Mouse (Mus musculus): Measurements from ENCODE around the gene Fyb. TPM values are rescaled to one million over a fixed set of nuclear protein-coding genes. Genes with fewer than 3 reads are reported as not detected.
A peak's percentile ranks its signal among the peaks of the same experiment; 100 is the strongest.

The Fyb gene
- total RNA-seq, 1 experiment: not detected

DNA sequence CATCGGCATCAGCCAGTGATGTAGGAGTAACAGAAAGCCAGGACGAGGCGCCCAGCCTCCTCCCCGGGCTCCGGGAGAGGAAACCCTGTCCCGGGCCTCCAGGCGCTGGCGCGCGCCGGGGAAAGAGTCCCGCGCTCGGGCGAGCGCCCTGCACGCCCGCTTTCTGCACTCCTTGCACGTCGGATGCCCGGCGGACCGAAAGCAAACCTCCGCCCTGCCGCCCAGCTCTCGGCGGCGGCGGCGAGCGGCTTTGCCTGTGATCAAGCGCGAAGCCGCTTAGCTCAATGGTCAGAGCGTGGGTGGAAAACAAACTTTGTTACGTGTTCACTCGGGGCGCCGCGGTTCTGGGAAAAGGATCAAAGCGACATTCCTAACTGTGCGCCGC, 184.9 kb downstream of the Fyb start:
- Histone ChIP-seq H3K27ac (ENCODE audit: insufficient read depth, low read depth, low read length, poor library complexity, severe bottlenecking) (peak overlapping the region; percentile 78; the same call in 1 of the 2 replicates), H3K4me1 (ENCODE audit: control insufficient read depth in 2 of 2, insufficient read depth in 2 of 2, low read length in 2 of 2, poor library complexity in 1 of 2) (peaks cover under 1 to 3% of the 10 kb centered on the region in 2 experiments; a peak in 1 of 4 replicates), H3K4me3 (ENCODE audit: insufficient read depth in 1 of 2, low read depth in 1 of 2, low read length in 2 of 2, poor library complexity in 1 of 2, severe bottlenecking in 1 of 2) (peak overlapping the region; percentile 98 to 99), H3K9me3 (ENCODE audit: control insufficient read depth, insufficient read depth, low read depth, low read length) (no peaks in the 10 kb centered on the region), H3K36me3 (ENCODE audit: control insufficient read depth, insufficient read depth, low read length, poor library complexity, severe bottlenecking) (no peaks in the 10 kb centered on the region), H3K9ac (ENCODE audit: insufficient read depth, low read depth, low read length, poor library complexity, severe bottlenecking) (peak overlapping the region; percentile 86)
- no peak for TF ChIP-seq HCFC1 (IDR thresholded peaks at IDR 0.05; ENCODE audit: borderline replicate concordance, insufficient read depth, low read length)
- TF ChIP-seq ZNF384 (IDR thresholded peaks at IDR 0.05; ENCODE audit: low read depth, low read length): no peak
- no peak for TF ChIP-seq MAFK (IDR thresholded peaks at IDR 0.05; ENCODE audit: insufficient read depth, low read depth, low read length)
- TF ChIP-seq CHD2 (IDR thresholded peaks at IDR 0.05; ENCODE audit: low read depth, low read length): no peak
- no peak for TF ChIP-seq ZC3H11A (IDR thresholded peaks at IDR 0.05; ENCODE audit: borderline replicate concordance, low read depth, low read length)
- peak; percentile 51 for DNase-seq (ENCODE audit: low read depth, low spot score)
- in situ Hi-C loops (cut with MboI; ENCODE audit: low sequenced_read_pairs in 2 of 2, unreplicated experiment in 2 of 2): no loop called here

DNA sequence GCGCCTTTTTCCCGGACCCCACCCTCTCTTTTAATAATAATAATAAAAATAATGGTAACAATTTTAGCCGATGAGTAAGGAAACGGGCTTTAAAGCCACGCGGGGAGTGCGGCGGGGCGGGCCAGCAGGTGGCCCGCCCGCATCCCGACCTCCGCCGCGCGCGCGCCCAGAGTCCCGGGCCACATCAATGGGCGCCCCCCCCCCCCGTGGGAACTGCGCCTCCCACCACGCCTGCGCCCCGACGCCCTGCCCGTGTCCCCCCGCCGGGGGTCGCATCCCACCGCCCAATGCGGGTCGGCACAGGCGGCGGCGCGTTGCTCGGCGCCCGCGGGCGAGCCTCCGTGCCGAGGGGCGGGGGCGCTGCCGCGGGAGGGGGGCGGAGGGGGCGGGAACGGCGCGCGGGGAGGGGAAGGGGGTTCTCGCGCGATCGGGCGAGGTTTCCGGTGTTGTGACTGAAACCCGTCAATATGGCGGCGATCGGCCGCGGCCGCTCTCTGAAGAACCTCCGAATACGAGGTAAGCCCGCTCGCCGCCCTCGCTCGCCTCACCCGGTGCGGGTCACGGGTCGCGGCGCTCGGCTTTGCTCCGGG, 185.4 kb downstream of the Fyb start, which contains the start of gene Rictor:
Gene Rictor, plus strand, starts transcription at position 444 of the 590 bp plus-strand sequence.
- TF ChIP-seq MAFK (IDR thresholded peaks at IDR 0.05; ENCODE audit: insufficient read depth, low read depth, low read length) (no peak), HCFC1 (IDR thresholded peaks at IDR 0.05; ENCODE audit: borderline replicate concordance, insufficient read depth, low read length) (no peak), ZNF384 (IDR thresholded peaks at IDR 0.05; ENCODE audit: low read depth, low read length) (no peak), ZC3H11A (IDR thresholded peaks at IDR 0.05; ENCODE audit: borderline replicate concordance, low read depth, low read length) (no peak), CHD2 (IDR thresholded peaks at IDR 0.05; ENCODE audit: low read depth, low read length) (peak; percentile 88)
- peak within 1 kb of the TSS; percentile 78 for H3K27ac ChIP-seq (ENCODE audit: insufficient read depth, low read depth, low read length, poor library complexity, severe bottlenecking)
- H3K36me3 ChIP-seq (ENCODE audit: control insufficient read depth, insufficient read depth, low read length, poor library complexity, severe bottlenecking): no peaks in the 10 kb centered on the region
- in situ Hi-C loops (cut with MboI; ENCODE audit: low sequenced_read_pairs in 2 of 2, unreplicated experiment in 2 of 2): no loop called here
- DNase-seq (ENCODE audit: low read depth, low spot score): peak; percentile 69
- no peaks in the 10 kb centered on the region for H3K9me3 ChIP-seq (ENCODE audit: control insufficient read depth, insufficient read depth, low read depth, low read length)
- H3K9ac ChIP-seq (ENCODE audit: insufficient read depth, low read depth, low read length, poor library complexity, severe bottlenecking): peak within 1 kb of the TSS; percentile 100
- peak within 1 kb of the TSS; percentile 98 to 99 for H3K4me3 ChIP-seq (ENCODE audit: insufficient read depth in 1 of 2, low read depth in 1 of 2, low read length in 2 of 2, poor library complexity in 1 of 2, severe bottlenecking in 1 of 2)
- H3K4me1 ChIP-seq (ENCODE audit: control insufficient read depth in 2 of 2, insufficient read depth in 2 of 2, low read length in 2 of 2, poor library complexity in 1 of 2): peaks cover 1 to 3% of the 10 kb centered on the region in 2 experiments; a peak in 1 of 4 replicates

DNA sequence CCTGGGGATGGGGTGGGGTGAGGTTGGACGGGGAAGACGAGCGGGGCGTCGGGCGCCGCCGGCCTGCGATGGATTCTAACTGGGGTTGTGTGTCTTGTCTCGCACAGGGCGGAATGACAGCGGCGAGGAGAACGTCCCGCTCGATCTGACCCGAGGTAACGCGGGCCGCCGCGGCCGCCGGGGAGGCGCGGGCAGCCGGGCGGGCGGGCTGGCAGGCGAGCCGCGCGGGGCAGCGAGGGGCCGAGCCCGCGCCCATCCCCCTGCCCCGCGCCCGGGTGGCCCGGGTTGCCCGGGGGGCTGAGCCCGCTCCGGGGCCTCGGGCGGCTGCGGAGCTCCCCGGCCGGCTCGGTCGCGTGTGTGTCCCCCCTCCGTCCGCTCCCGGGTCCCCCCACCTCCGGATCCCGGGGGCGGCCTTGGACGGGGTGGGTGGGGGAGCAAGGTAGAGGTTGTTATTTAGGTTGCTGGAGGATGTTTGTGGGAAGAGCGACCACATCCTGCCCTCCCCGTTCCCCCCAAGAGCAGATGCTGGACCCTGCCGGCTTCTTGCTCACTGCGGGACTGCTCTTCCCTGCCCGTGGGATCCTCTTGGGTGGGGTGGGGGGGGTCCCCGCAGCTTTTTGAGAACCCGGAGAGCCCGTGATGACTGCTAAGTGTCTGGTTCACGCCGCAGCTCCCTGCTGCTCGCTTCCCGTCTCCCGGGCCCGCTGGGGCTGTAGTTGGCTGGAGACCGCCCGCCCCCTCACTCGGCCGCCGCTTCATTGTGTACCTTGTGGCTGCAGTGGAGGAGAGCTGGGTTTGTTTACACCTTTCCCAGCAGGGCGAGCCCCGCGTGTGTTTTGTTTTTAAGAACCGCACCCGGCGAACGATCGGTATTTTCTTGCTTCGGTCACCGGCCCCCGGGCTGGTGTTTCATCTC, 186.1 kb downstream of the Fyb start:
- TF ChIP-seq ZC3H11A (IDR thresholded peaks at IDR 0.05; ENCODE audit: borderline replicate concordance, low read depth, low read length) (no peak), CHD2 (IDR thresholded peaks at IDR 0.05; ENCODE audit: low read depth, low read length) (no peak), MAFK (IDR thresholded peaks at IDR 0.05; ENCODE audit: insufficient read depth, low read depth, low read length) (no peak), HCFC1 (IDR thresholded peaks at IDR 0.05; ENCODE audit: borderline replicate concordance, insufficient read depth, low read length) (no peak), ZNF384 (IDR thresholded peaks at IDR 0.05; ENCODE audit: low read depth, low read length) (no peak)
- in situ Hi-C loops (cut with MboI; ENCODE audit: low sequenced_read_pairs in 2 of 2, unreplicated experiment in 2 of 2): no loop called here
- Histone ChIP-seq H3K9ac (ENCODE audit: insufficient read depth, low read depth, low read length, poor library complexity, severe bottlenecking) (peak overlapping the region; percentile 100), H3K27ac (ENCODE audit: insufficient read depth, low read depth, low read length, poor library complexity, severe bottlenecking) (peak overlapping the region; percentile 76), H3K4me1 (ENCODE audit: control insufficient read depth in 2 of 2, insufficient read depth in 2 of 2, low read length in 2 of 2, poor library complexity in 1 of 2) (peaks cover 1 to 3% of the 10 kb centered on the region in 2 experiments; a peak in 1 of 4 replicates), H3K9me3 (ENCODE audit: control insufficient read depth, insufficient read depth, low read depth, low read length) (no peaks in the 10 kb centered on the region), H3K4me3 (ENCODE audit: insufficient read depth in 1 of 2, low read depth in 1 of 2, low read length in 2 of 2, poor library complexity in 1 of 2, severe bottlenecking in 1 of 2) (peak overlapping the region; percentile 90 to 99), H3K36me3 (ENCODE audit: control insufficient read depth, insufficient read depth, low read length, poor library complexity, severe bottlenecking) (no peaks in the 10 kb centered on the region)
- DNase-seq (ENCODE audit: low read depth, low spot score): no peak

DNA sequence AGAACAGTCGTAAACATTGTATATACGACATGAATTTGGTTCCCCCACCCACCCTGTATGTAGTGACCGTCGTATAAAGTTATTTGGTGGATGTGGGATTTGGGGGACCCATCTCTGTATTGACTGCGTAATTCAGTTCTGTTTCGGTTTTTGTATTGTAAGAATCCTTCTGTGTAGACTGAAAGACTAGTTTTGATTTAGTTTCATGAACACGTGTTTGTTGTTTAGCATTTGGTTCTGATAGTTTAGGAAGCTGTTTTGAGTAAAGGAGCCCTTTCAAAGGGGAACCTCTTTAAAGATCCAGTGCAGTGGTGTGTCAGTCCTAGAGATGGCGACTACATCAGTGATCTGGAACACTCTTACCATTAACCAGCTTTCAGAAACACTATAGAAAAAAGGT, 187.0 kb downstream of the Fyb start:
- Histone ChIP-seq H3K36me3 (ENCODE audit: control insufficient read depth, insufficient read depth, low read length, poor library complexity, severe bottlenecking) (no peaks in the 10 kb centered on the region), H3K9ac (ENCODE audit: insufficient read depth, low read depth, low read length, poor library complexity, severe bottlenecking) (peak overlapping the region; percentile 100; the same call in 1 of the 2 replicates), H3K27ac (ENCODE audit: insufficient read depth, low read depth, low read length, poor library complexity, severe bottlenecking) (no peak overlapping the region), H3K4me1 (ENCODE audit: control insufficient read depth in 2 of 2, insufficient read depth in 2 of 2, low read length in 2 of 2, poor library complexity in 1 of 2) (peaks cover 2 to 3% of the 10 kb centered on the region in 2 experiments; a peak in 2 of 4 replicates), H3K4me3 (ENCODE audit: insufficient read depth in 1 of 2, low read depth in 1 of 2, low read length in 2 of 2, poor library complexity in 1 of 2, severe bottlenecking in 1 of 2) (peak overlapping the region; percentile 79 to 99), H3K9me3 (ENCODE audit: control insufficient read depth, insufficient read depth, low read depth, low read length) (no peaks in the 10 kb centered on the region)
- in situ Hi-C loops (cut with MboI; ENCODE audit: low sequenced_read_pairs in 2 of 2, unreplicated experiment in 2 of 2): no loop called here
- DNase-seq (ENCODE audit: low read depth, low spot score): no peak
- TF ChIP-seq ZNF384 (IDR thresholded peaks at IDR 0.05; ENCODE audit: low read depth, low read length): no peak
- TF ChIP-seq CHD2 (IDR thresholded peaks at IDR 0.05; ENCODE audit: low read depth, low read length): no peak
- TF ChIP-seq MAFK (IDR thresholded peaks at IDR 0.05; ENCODE audit: insufficient read depth, low read depth, low read length): no peak
- no peak for TF ChIP-seq ZC3H11A (IDR thresholded peaks at IDR 0.05; ENCODE audit: borderline replicate concordance, low read depth, low read length)
- no peak for TF ChIP-seq HCFC1 (IDR thresholded peaks at IDR 0.05; ENCODE audit: borderline replicate concordance, insufficient read depth, low read length)
